Mouse (Mus musculus): ENCODE measurements around the gene Nod1. TPM values are rescaled to one million over a fixed set of nuclear protein-coding genes. Genes with fewer than 3 reads are reported as not detected.
A peak's percentile ranks its signal among the peaks of the same experiment; 100 is the strongest.

Gene Nod1
- polyA plus RNA-seq, 1 experiment from 2014 or later = 3.6 TPM

DNA sequence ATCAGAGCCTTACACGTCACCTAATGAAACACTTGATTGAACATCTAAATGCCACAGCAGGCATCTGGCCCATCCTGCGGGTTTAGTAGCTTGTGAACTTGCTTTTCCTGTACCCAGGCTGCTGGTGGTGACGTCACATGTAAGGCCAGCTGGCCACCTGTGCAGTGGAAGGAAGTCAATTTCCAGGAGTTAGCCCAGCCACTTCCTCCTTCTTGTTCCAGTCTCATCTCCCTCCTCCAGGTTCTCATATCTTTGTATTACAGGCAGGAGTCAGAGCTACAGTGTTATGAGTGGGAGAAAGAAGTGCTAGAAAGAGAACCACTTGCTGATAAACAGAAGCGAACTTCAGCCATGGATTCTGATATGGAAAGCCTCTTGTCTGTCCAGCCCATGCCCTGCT is 56.2 kb downstream of the Nod1 start:
- Histone ChIP-seq H3K9me3 (replicated peaks) (no peaks in the 10 kb centered on the region), H3K9ac (replicated peaks) (no peak overlapping the region), H3K4me2 (no peak overlapping the region), H3K4me3 (replicated peaks) (no peak overlapping the region), H3K4me1 (no peaks in the 10 kb centered on the region), H3K27ac (replicated peaks) (no peak overlapping the region), H3K36me3 (no peaks in the 10 kb centered on the region), H3K27me3 (replicated peaks) (no peaks in the 10 kb centered on the region)
- WGBS = 61% methylated on average over 4 of the region's 4 CpGs
- no peak for ATAC-seq (ENCODE audit: low FRiP score)

- H3K9ac ChIP-seq (replicated peaks) = no peak overlapping the region
- no peak for ATAC-seq (ENCODE audit: low FRiP score)
- no peaks in the 10 kb centered on the region for H3K36me3 ChIP-seq
- 94% methylated on average over 4 of the region's 4 CpGs for WGBS
- no peak overlapping the region for H3K27ac ChIP-seq (replicated peaks)
- no peaks in the 10 kb centered on the region for H3K27me3 ChIP-seq (replicated peaks)
- H3K4me3 ChIP-seq (replicated peaks) = no peak overlapping the region
- H3K4me2 ChIP-seq = no peak overlapping the region
- H3K9me3 ChIP-seq (replicated peaks) = no peaks in the 10 kb centered on the region
- H3K4me1 ChIP-seq = no peaks in the 10 kb centered on the region
Measured at GRCm38 (mm10) chr6:54914977-54915376, 57.4 kb downstream of the Nod1 start.

- H3K9me3 ChIP-seq (replicated peaks) = no peaks in the 10 kb centered on the region
- ATAC-seq (ENCODE audit: low FRiP score) = peak; percentile 93
- H3K27ac ChIP-seq (replicated peaks) = no peak overlapping the region
Measured at GRCm38 (mm10) chr6:54906053-54907040, 66.1 kb downstream of the Nod1 start.

DNA sequence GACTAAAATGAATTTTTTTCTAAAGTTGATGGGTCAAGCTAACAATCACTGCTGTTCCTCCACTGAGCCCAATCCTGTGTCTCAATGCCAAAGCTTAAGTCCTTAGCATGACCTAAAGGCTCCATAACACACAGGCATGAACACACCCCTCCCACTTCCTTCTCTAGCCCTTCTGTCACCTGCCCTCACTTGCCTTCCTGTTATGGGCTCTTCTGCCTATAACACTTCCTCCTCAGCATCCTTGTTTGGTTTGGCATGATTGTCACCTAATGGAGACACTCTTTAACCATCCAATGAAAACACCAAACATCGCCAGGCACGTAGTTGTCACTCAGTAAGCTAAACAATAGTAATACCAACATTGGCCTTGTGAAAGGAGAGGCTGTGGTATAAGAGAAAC is 69.9 kb downstream of the Nod1 start:
- H3K9me3 ChIP-seq (replicated peaks) = no peaks in the 10 kb centered on the region
- H3K9ac ChIP-seq (replicated peaks) = no peak overlapping the region
- H3K4me2 ChIP-seq = no peak overlapping the region
- peaks cover 9% of the 10 kb centered on the region; the same call in 1 of the 2 replicates for H3K4me1 ChIP-seq
- H3K27ac ChIP-seq (replicated peaks) = no peak overlapping the region
- 95% methylated on average over 2 of the region's 2 CpGs for WGBS
- no peak overlapping the region for H3K4me3 ChIP-seq (replicated peaks)
- no peaks in the 10 kb centered on the region for H3K27me3 ChIP-seq (replicated peaks)
- ATAC-seq (ENCODE audit: low FRiP score) = no peak
- no peaks in the 10 kb centered on the region for H3K36me3 ChIP-seq

More at GRCm38 (mm10) chr6:54906053-54907040, 66.1 kb downstream of the Nod1 start:
- H3K4me1 ChIP-seq = peaks cover 9% of the 10 kb centered on the region; the same call in 1 of the 2 replicates
- no peaks in the 10 kb centered on the region for H3K36me3 ChIP-seq
- no peak overlapping the region for H3K9ac ChIP-seq (replicated peaks)
- WGBS = 68% methylated on average over 10 of the region's 10 CpGs
- H3K27me3 ChIP-seq (replicated peaks) = no peaks in the 10 kb centered on the region
- no peak overlapping the region for H3K4me2 ChIP-seq
- no peak overlapping the region for H3K4me3 ChIP-seq (replicated peaks)

GRCm38 (mm10) chr6:54900256-54900655 is 72.2 kb downstream of the Nod1 start:
- no peak overlapping the region for H3K9ac ChIP-seq (replicated peaks)
- no peak overlapping the region for H3K27ac ChIP-seq (replicated peaks)
- H3K36me3 ChIP-seq = no peaks in the 10 kb centered on the region
- H3K9me3 ChIP-seq (replicated peaks) = no peaks in the 10 kb centered on the region
- no peak overlapping the region for H3K4me2 ChIP-seq
- 93% methylated on average over 2 of the region's 2 CpGs for WGBS
- no peak for ATAC-seq (ENCODE audit: low FRiP score)
- no peak overlapping the region for H3K4me3 ChIP-seq (replicated peaks)
- no peaks in the 10 kb centered on the region for H3K27me3 ChIP-seq (replicated peaks)
- H3K4me1 ChIP-seq = no peaks in the 10 kb centered on the region; the same call in 1 of the 2 replicates

GRCm38 (mm10) chr6:54891384-54891783 is 81.0 kb downstream of the Nod1 start:
- Histone ChIP-seq H3K4me1 (no peaks in the 10 kb centered on the region), H3K9me3 (replicated peaks) (no peaks in the 10 kb centered on the region), H3K27ac (replicated peaks) (no peak overlapping the region), H3K4me3 (replicated peaks) (no peak overlapping the region), H3K36me3 (no peaks in the 10 kb centered on the region), H3K4me2 (no peak overlapping the region), H3K9ac (replicated peaks) (no peak overlapping the region), H3K27me3 (replicated peaks) (no peaks in the 10 kb centered on the region)
- WGBS = 88% methylated on average over 3 of the region's 3 CpGs
- no peak for ATAC-seq (ENCODE audit: low FRiP score)

DNA sequence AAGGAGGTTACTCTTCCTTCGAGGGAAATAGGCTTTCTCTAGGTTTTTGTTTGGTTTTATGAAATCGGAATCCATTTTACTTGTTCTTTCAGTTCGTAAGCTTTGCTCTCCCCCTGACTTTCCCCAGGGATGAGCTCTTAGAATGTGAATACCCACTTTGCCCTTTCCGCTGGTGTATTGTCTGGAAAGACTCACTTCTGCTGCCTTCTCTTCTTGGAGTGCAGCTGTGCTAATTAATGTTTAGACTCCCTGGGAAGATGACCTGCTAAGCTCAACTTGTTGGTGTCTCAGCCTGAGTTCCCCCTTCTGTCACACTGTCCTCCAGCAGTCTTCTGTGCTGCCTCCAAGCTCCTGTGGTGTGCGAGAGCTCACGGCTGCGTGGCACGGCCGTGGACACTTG is 82.2 kb downstream of the Nod1 start:
- WGBS = 72% methylated on average over 9 of the region's 9 CpGs
- ATAC-seq (ENCODE audit: low FRiP score) = no peak
- H3K4me1 ChIP-seq = no peaks in the 10 kb centered on the region

GRCm38 (mm10) chr6:54886195-54886594 is 86.2 kb downstream of the Nod1 start:
- H3K4me2 ChIP-seq = no peak overlapping the region
- no peak overlapping the region for H3K4me3 ChIP-seq (replicated peaks)
- no peak overlapping the region for H3K9ac ChIP-seq (replicated peaks)
- no peak overlapping the region for H3K27ac ChIP-seq (replicated peaks)
- no peaks in the 10 kb centered on the region for H3K4me1 ChIP-seq
- no peaks in the 10 kb centered on the region for H3K27me3 ChIP-seq (replicated peaks)
- H3K36me3 ChIP-seq = no peaks in the 10 kb centered on the region
- no peak for ATAC-seq (ENCODE audit: low FRiP score)
- no peaks in the 10 kb centered on the region for H3K9me3 ChIP-seq (replicated peaks)
- 73% methylated on average over 7 of the region's 7 CpGs for WGBS

More for the DNA sequence above, 82.2 kb downstream of the Nod1 start:
- Histone ChIP-seq H3K27ac (replicated peaks) (no peak overlapping the region), H3K9ac (replicated peaks) (no peak overlapping the region), H3K36me3 (no peaks in the 10 kb centered on the region), H3K9me3 (replicated peaks) (no peaks in the 10 kb centered on the region), H3K4me3 (replicated peaks) (no peak overlapping the region), H3K27me3 (replicated peaks) (no peaks in the 10 kb centered on the region), H3K4me2 (no peak overlapping the region)

DNA sequence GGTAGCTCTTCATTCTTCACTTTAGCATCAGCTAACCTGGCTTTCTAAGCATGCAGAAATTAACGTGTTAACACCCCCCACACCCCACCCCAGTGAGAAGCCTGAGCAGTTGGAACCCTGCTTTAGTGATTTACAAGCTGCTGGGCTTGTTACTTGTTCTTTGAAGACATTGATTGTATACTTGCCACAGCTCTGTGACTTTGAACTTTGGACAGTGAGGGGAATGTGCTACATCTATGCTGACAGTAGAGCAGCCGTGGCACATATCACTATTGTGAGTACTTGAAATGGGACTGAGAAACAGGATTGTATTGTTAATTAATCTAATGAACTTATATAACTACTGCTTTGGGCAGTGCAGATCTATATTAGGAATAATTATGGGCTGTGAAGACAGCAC is 89.0 kb downstream of the Nod1 start:
- H3K9me3 ChIP-seq (replicated peaks) = no peaks in the 10 kb centered on the region
- H3K4me1 ChIP-seq = no peaks in the 10 kb centered on the region
- no peak for ATAC-seq (ENCODE audit: low FRiP score)
- H3K36me3 ChIP-seq = no peaks in the 10 kb centered on the region
- no peak overlapping the region for H3K9ac ChIP-seq (replicated peaks)
- 63% methylated on average over 2 of the region's 2 CpGs for WGBS
- H3K27ac ChIP-seq (replicated peaks) = no peak overlapping the region
- no peak overlapping the region for H3K4me3 ChIP-seq (replicated peaks)
- no peaks in the 10 kb centered on the region for H3K27me3 ChIP-seq (replicated peaks)
- H3K4me2 ChIP-seq = no peak overlapping the region

DNA sequence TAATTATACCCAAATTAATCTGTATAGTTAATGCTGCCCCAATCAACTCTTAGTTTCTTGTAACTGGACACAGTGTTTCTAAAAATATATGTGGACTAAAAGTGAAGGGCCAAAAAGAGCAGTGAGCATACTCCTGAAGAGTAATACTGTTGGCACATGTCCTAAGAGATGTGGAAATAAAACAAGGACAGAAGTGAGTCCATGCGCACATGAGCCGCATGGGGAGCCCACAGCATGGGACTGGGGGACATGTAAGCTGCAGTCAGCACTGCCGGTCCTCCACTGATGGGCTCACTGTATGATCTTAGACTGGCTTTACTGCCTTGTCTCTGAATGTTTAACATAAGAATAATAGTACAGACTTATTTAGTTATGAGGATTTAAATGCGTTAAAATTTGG is 92.3 kb downstream of the Nod1 start:
- Histone ChIP-seq H3K9ac (replicated peaks) (no peak overlapping the region), H3K4me3 (replicated peaks) (no peak overlapping the region), H3K27ac (replicated peaks) (no peak overlapping the region), H3K36me3 (no peaks in the 10 kb centered on the region), H3K4me2 (no peak overlapping the region), H3K4me1 (no peaks in the 10 kb centered on the region), H3K9me3 (replicated peaks) (no peaks in the 10 kb centered on the region), H3K27me3 (replicated peaks) (no peaks in the 10 kb centered on the region)
- 90% methylated on average over 4 of the region's 4 CpGs for WGBS
- no peak for ATAC-seq (ENCODE audit: low FRiP score)

GRCm38 (mm10) chr6:54878546-54878945 is 93.9 kb downstream of the Nod1 start:
- Histone ChIP-seq H3K36me3 (no peaks in the 10 kb centered on the region), H3K4me2 (no peak overlapping the region), H3K27ac (replicated peaks) (no peak overlapping the region), H3K9me3 (replicated peaks) (no peaks in the 10 kb centered on the region), H3K27me3 (replicated peaks) (no peaks in the 10 kb centered on the region), H3K4me3 (replicated peaks) (no peak overlapping the region), H3K4me1 (no peaks in the 10 kb centered on the region), H3K9ac (replicated peaks) (no peak overlapping the region)
- ATAC-seq (ENCODE audit: low FRiP score) = no peak

DNA sequence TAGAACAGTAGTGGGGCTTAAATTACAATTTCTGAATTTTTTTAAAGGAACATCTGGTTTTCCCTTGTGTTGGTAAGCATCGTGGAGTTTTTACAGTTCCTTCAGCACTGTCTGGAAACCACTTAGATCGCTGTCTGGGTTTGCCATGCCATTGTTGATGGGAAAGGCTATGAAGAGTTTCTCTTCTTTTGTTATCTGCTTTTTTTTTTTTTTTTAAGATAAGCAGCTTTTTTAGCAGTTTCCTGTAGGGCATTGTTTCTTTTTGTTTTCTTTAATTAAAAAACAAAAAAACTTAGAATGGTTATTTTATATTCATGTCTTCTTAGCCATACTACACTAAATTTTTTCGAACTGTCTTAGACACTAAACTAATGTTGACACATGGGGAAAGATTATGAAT is 94.8 kb downstream of the Nod1 start:
- H3K27me3 ChIP-seq (replicated peaks) = no peaks in the 10 kb centered on the region
- WGBS = 92% methylated on average over 3 of the region's 3 CpGs
- H3K4me3 ChIP-seq (replicated peaks) = no peak overlapping the region
- H3K27ac ChIP-seq (replicated peaks) = no peak overlapping the region
- H3K36me3 ChIP-seq = no peaks in the 10 kb centered on the region
- no peak overlapping the region for H3K9ac ChIP-seq (replicated peaks)
- no peak for ATAC-seq (ENCODE audit: low FRiP score)
- H3K4me1 ChIP-seq = no peaks in the 10 kb centered on the region
- H3K9me3 ChIP-seq (replicated peaks) = no peaks in the 10 kb centered on the region
- H3K4me2 ChIP-seq = no peak overlapping the region
